Mouse (Mus musculus): ENCODE results near the gene Insig1. TPM values are rescaled to one million over a fixed set of nuclear protein-coding genes. Genes with fewer than 3 reads are reported as not detected.

Gene Insig1
- polyA plus RNA-seq, 1 experiment from 2014 or later = 71.6 TPM

DNA sequence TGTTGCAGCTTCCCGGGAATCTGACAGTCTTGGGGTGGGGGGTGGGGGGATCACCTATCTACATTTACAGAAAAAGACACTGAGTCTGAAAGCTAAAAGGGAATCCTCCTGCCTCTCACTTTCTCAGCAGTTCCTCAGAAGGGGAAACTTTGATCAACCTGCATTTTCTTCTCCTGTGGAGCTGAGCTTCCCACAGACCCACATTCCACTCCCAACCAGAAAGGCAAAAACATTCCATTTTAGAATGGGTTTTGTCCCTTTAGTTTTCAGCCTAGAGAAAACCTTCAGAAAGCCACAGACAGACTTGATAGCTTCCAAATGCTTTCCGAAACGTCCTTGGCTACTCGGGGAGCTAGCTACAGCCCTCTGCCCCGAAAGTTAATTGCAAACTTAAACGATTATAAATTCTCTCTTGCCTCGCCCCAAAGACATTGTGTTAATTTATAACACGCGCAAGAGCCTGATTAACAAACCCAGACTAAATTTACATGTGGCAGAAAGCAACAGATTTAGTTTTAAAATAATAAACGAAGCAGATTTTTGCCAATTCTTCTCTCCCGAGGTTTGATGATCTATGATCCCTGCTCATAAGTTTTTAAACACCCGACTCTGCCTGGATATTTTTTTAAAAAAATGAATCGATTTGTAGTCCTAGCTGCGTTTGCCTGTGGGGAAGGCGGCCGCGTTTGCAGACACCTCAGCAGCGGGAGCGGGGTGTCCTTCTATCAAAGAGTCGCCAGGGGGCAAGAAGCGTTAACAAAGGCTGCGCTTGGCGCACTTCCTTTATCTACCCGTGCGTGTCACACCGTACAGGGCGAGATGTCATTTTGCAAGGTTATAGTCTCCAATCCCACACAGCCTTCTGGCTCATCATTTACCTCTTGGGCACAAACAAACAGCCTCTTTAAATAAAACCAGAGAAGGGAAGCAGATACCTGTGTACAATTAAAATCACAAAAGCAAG, 51.6 kb downstream of the Insig1 start:
- WGBS = under 1% methylated on average over 27 of the region's 27 CpGs
- Histone ChIP-seq H3K36me3 (no peaks in the 10 kb centered on the region), H3K27ac (replicated peaks) (no peak overlapping the region), H3K4me2 (peak overlapping the region; percentile 26; the same call in 1 of the 2 replicates), H3K27me3 (replicated peaks) (peaks cover 93% of the 10 kb centered on the region), H3K4me1 (peaks cover 21% of the 10 kb centered on the region), H3K9me3 (replicated peaks) (no peaks in the 10 kb centered on the region), H3K4me3 (replicated peaks) (peak overlapping the region; percentile 8; the same call in 1 of the 2 replicates), H3K9ac (replicated peaks) (no peak overlapping the region)
- peak; percentile 62; the same call in 1 of the 2 replicates for ATAC-seq (ENCODE audit: low FRiP score)

DNA sequence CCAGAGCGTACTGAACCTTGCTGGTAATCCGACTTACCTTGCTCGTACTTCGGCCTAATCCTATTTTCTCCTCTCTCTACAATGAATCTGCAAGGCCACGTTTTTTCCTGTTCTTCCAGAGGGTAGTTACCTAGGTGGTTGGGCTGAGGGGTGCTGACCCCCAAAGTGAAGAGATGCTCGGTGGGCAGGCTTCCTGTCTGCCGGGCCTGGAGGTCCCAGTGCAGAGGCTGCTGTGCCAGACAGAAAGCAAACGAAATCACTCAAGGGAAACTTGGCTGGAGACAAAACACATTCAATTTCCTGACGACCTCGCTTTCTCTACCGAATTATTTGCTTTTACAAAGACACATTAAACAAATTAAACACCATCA, 52.3 kb downstream of the Insig1 start:
- under 1% methylated on average over 11 of the region's 11 CpGs for WGBS
- Histone ChIP-seq H3K27me3 (replicated peaks) (peaks cover 92% of the 10 kb centered on the region), H3K9ac (replicated peaks) (no peak overlapping the region), H3K4me3 (replicated peaks) (peak overlapping the region; percentile 8; the same call in 1 of the 2 replicates), H3K36me3 (no peaks in the 10 kb centered on the region), H3K4me2 (peak overlapping the region; percentile 26; the same call in 1 of the 2 replicates), H3K4me1 (peaks cover 14% of the 10 kb centered on the region), H3K27ac (replicated peaks) (no peak overlapping the region), H3K9me3 (replicated peaks) (no peaks in the 10 kb centered on the region)
- ATAC-seq (ENCODE audit: low FRiP score) = 0 out of 2 replicates have a peak, but pooled peaks have one; percentile 14

DNA sequence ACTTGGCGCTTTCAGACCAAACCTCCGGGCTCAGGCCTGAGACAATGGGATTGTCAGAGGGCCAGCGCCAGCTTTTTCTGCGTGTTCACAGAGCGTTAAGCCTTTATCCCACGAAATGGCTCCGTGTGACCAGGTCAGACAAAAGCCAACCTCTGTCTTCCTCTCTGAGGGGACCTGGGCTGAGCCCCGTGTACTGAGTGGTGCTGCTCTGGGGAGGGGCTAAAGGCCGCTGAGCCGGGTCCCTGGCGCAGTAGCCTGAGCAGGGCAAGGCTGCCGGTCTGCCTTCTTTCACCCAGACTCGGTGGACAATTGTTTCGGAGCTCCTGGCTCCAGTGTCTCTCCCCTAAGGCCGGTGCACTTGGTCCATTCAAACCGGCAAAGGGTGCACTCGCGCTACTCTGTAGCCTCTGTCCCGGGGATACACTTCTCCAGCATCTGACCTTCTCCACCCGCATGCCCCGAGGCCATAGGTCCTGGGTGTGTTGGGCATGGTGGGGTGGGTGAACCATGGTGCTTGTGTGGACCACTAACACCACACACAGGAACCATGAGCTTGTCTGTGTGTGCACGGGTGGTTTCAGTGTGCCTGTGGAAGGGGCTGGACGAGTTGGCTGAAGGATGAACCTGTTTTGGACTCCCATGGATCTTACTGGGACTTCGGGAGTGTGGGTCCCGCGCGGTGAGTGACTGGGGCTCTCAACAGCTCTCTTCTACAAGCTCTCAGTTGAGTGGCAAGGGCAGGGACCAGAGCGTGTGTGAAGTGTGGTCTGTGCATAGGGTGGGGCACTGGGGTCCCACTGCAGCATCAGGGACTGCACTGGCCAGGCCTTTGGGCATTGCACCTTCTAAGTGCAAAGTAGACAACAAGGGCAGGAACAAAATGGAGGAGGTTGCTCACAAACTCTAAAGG, 53.4 kb downstream of the Insig1 start:
- Histone ChIP-seq H3K4me2 (peak overlapping the region; percentile 20; the same call in 1 of the 2 replicates), H3K9me3 (replicated peaks) (no peaks in the 10 kb centered on the region), H3K9ac (replicated peaks) (no peak overlapping the region), H3K4me3 (replicated peaks) (no peak overlapping the region), H3K4me1 (peaks cover 13% of the 10 kb centered on the region; the same call in 1 of the 2 replicates), H3K27ac (replicated peaks) (no peak overlapping the region), H3K36me3 (no peaks in the 10 kb centered on the region), H3K27me3 (replicated peaks) (peaks cover 84% of the 10 kb centered on the region)
- no peak for ATAC-seq (ENCODE audit: low FRiP score)
- 3% methylated on average over 28 of the region's 28 CpGs for WGBS

Other genes starting within 250 kb of the Insig1 start
- gene Htr5a, start 229.2 kb upstream of the Insig1 start, polyA plus RNA-seq (2015; fragmentation: Nextera tagmentation; extraction: Ambion mirVana) = 1.0 and 1.1 TPM in 2 replicates
- gene En2, start 94.3 kb downstream of the Insig1 start, polyA plus RNA-seq (2015; fragmentation: Nextera tagmentation; extraction: Ambion mirVana) = not detected in 2 replicates
- gene Cnpy1, start 174.4 kb downstream of the Insig1 start, polyA plus RNA-seq (2015; fragmentation: Nextera tagmentation; extraction: Ambion mirVana) = 0.42 and 0.51 TPM in 2 replicates
- 12.1 and 12.3 TPM in 2 replicates for gene Rbm33, start 245.8 kb downstream of the Insig1 start, polyA plus RNA-seq (2015; fragmentation: Nextera tagmentation; extraction: Ambion mirVana)

Measured in neural tube, embryonic 15.5 days (tissue).